Mouse (Mus musculus) urinary bladder, postnatal 36 days (tissue): ENCODE measurements at regions not wholly inside any gene's neighbourhood (a gene's known extent, or its start where the extent isn't known, plus 50 kb on each side); places are given as distances from the start of the nearest gene placed in this dataset.

ENCODE experiments used
- DNase-seq, 2 experiments: peaks; one replicate each; pipeline ENCODE4 v3.0.0; 2022; ENCODE audit warnings: low spot score in 2 of 2, mixed read lengths in 1 of 2

DNA sequence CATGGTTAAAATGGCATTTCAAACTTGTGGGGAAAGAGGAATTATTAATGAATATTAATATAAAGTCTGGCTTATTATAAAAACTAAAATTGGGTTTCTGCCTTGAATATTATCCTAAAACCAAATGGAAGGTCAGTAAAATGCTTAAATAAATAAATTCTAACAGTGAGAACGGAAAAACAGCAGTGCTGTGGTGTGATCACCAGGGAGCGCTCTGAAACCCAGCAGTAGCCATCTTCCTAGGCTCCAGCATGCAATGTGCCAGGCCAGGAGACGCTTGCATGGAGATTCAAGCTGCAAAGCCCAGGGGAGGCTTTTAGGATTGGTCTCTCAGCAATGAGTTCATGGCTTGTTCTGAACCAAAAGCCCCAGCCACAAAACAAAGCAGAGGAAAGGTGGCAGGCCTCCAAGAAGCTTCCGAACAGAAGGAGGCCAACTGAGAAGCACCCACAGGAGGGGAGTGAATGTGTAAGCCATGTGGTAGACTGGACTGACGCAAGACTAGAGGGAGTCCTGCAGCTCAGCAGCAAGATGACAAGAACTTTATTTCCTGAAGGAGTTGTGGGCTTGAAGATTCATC lies 52.3 kb upstream of the Bace2 start:
- no peak for DNase-seq
